Mouse (Mus musculus): ENCODE measurements around the gene Rtn4ip1. TPM values are rescaled to one million over a fixed set of nuclear protein-coding genes. Genes with fewer than 3 reads are reported as not detected.

The Rtn4ip1 gene
- 18.8 and 20.1 TPM in 2 replicates for polyA plus RNA-seq (2014; fragmentation: Nextera tagmentation; extraction: Ambion mirVana)

GRCm38 (mm10) chr10:43901578-43902194 is at the start of gene Rtn4ip1, which contains the start of gene Qrsl1:
Gene Rtn4ip1 (plus strand): TSS chr10:43901807.
Gene Qrsl1 (minus strand): TSS chr10:43901745.
- H3K4me3 ChIP-seq (ENCODE audit: low read depth, low read length) = peak within 1 kb of the TSS; percentile 74
- H3K9ac ChIP-seq (ENCODE audit: low read length) = peak within 1 kb of the TSS; percentile 77
- no peaks in the 10 kb centered on the region for H3K36me3 ChIP-seq (ENCODE audit: control insufficient read depth, insufficient read depth, low read length)
- no peaks in the 10 kb centered on the region for H3K27me3 ChIP-seq (ENCODE audit: control insufficient read depth, insufficient read depth, low read length)
- H3K4me2 ChIP-seq = peak within 1 kb of the TSS; percentile 77
- WGBS = under 1% methylated on average over 40 of the region's 40 CpGs
- H3K4me1 ChIP-seq (ENCODE audit: control insufficient read depth, insufficient read depth, low read length) = peaks cover 7% of the 10 kb centered on the region; the same call in 1 of the 2 replicates
- DNase-seq (ENCODE audit: low spot score, missing footprints) (peak; percentile 99), ATAC-seq (ENCODE audit: low FRiP score) (peak; percentile 97)
- peak within 1 kb of the TSS; percentile 59; the same call in 1 of the 2 replicates for H3K27ac ChIP-seq (ENCODE audit: low read depth, low read length)
- no peaks in the 10 kb centered on the region for H3K9me3 ChIP-seq (ENCODE audit: control insufficient read depth, low read length)

GRCm38 (mm10) chr10:43851898-43852297 is 49.7 kb upstream of the Rtn4ip1 start:
- WGBS = 92% methylated on average over 5 of the region's 5 CpGs
- DNase-seq (ENCODE audit: low spot score, missing footprints) (no peak), ATAC-seq (ENCODE audit: low FRiP score) (no peak)

GRCm38 (mm10) chr10:43855916-43856315 is 45.7 kb upstream of the Rtn4ip1 start:
- Histone ChIP-seq H3K9ac (ENCODE audit: low read length) (no peak overlapping the region), H3K9me3 (ENCODE audit: control insufficient read depth, low read length) (no peaks in the 10 kb centered on the region), H3K4me3 (ENCODE audit: low read depth, low read length) (no peak overlapping the region), H3K4me2 (no peak overlapping the region), H3K27ac (ENCODE audit: low read depth, low read length) (no peak overlapping the region), H3K27me3 (ENCODE audit: control insufficient read depth, insufficient read depth, low read length) (no peaks in the 10 kb centered on the region), H3K4me1 (ENCODE audit: control insufficient read depth, insufficient read depth, low read length) (no peaks in the 10 kb centered on the region), H3K36me3 (ENCODE audit: control insufficient read depth, insufficient read depth, low read length) (no peaks in the 10 kb centered on the region)
- 95% methylated on average over 9 of the region's 9 CpGs for WGBS
- DNase-seq (ENCODE audit: low spot score, missing footprints) (no peak), ATAC-seq (ENCODE audit: low FRiP score) (no peak)

More at GRCm38 (mm10) chr10:43851898-43852297, 49.7 kb upstream of the Rtn4ip1 start:
- Histone ChIP-seq H3K9me3 (ENCODE audit: control insufficient read depth, low read length) (no peaks in the 10 kb centered on the region), H3K4me2 (no peak overlapping the region), H3K4me1 (ENCODE audit: control insufficient read depth, insufficient read depth, low read length) (no peaks in the 10 kb centered on the region), H3K9ac (ENCODE audit: low read length) (no peak overlapping the region), H3K36me3 (ENCODE audit: control insufficient read depth, insufficient read depth, low read length) (no peaks in the 10 kb centered on the region), H3K4me3 (ENCODE audit: low read depth, low read length) (no peak overlapping the region), H3K27me3 (ENCODE audit: control insufficient read depth, insufficient read depth, low read length) (no peaks in the 10 kb centered on the region), H3K27ac (ENCODE audit: low read depth, low read length) (no peak overlapping the region)

- WGBS = 85% methylated on average over 3 of the region's 3 CpGs
Measured at GRCm38 (mm10) chr10:43856351-43856750, 45.3 kb upstream of the Rtn4ip1 start.

GRCm38 (mm10) chr10:43870752-43871151 is 30.9 kb upstream of the Rtn4ip1 start:
- H3K36me3 ChIP-seq (ENCODE audit: control insufficient read depth, insufficient read depth, low read length) = no peaks in the 10 kb centered on the region; the same call in 1 of the 2 replicates
- no peaks in the 10 kb centered on the region; the same call in 1 of the 2 replicates for H3K9me3 ChIP-seq (ENCODE audit: control insufficient read depth, low read length)
- DNase-seq (ENCODE audit: low spot score, missing footprints) (peak; percentile 93), ATAC-seq (ENCODE audit: low FRiP score) (no peak)
- 70% methylated on average over 10 of the region's 10 CpGs for WGBS
- no peak overlapping the region for H3K4me2 ChIP-seq
- H3K4me1 ChIP-seq (ENCODE audit: control insufficient read depth, insufficient read depth, low read length) = no peaks in the 10 kb centered on the region
- no peak overlapping the region for H3K9ac ChIP-seq (ENCODE audit: low read length)
- H3K4me3 ChIP-seq (ENCODE audit: low read depth, low read length) = no peak overlapping the region
- no peak overlapping the region for H3K27ac ChIP-seq (ENCODE audit: low read depth, low read length)
- no peaks in the 10 kb centered on the region for H3K27me3 ChIP-seq (ENCODE audit: control insufficient read depth, insufficient read depth, low read length)

More at GRCm38 (mm10) chr10:43856351-43856750, 45.3 kb upstream of the Rtn4ip1 start:
- no peak for DNase-seq (ENCODE audit: low spot score, missing footprints)
- H3K4me2 ChIP-seq = no peak overlapping the region
- H3K36me3 ChIP-seq (ENCODE audit: control insufficient read depth, insufficient read depth, low read length) = no peaks in the 10 kb centered on the region
- H3K27me3 ChIP-seq (ENCODE audit: control insufficient read depth, insufficient read depth, low read length) = no peaks in the 10 kb centered on the region
- no peak overlapping the region for H3K27ac ChIP-seq (ENCODE audit: low read depth, low read length)
- H3K9me3 ChIP-seq (ENCODE audit: control insufficient read depth, low read length) = no peaks in the 10 kb centered on the region
- no peak for ATAC-seq (ENCODE audit: low FRiP score)
- no peak overlapping the region for H3K4me3 ChIP-seq (ENCODE audit: low read depth, low read length)
- H3K9ac ChIP-seq (ENCODE audit: low read length) = no peak overlapping the region
- H3K4me1 ChIP-seq (ENCODE audit: control insufficient read depth, insufficient read depth, low read length) = no peaks in the 10 kb centered on the region

GRCm38 (mm10) chr10:43871458-43871857 is 30.1 kb upstream of the Rtn4ip1 start:
- ATAC-seq (ENCODE audit: low FRiP score) = no peak
- Histone ChIP-seq H3K4me2 (no peak overlapping the region), H3K9me3 (ENCODE audit: control insufficient read depth, low read length) (no peaks in the 10 kb centered on the region; the same call in 1 of the 2 replicates), H3K4me3 (ENCODE audit: low read depth, low read length) (no peak overlapping the region), H3K27me3 (ENCODE audit: control insufficient read depth, insufficient read depth, low read length) (no peaks in the 10 kb centered on the region), H3K27ac (ENCODE audit: low read depth, low read length) (no peak overlapping the region), H3K36me3 (ENCODE audit: control insufficient read depth, insufficient read depth, low read length) (peaks cover 2% of the 10 kb centered on the region; the same call in 1 of the 2 replicates), H3K9ac (ENCODE audit: low read length) (no peak overlapping the region), H3K4me1 (ENCODE audit: control insufficient read depth, insufficient read depth, low read length) (no peaks in the 10 kb centered on the region)
- WGBS = 95% methylated on average over 1 of the region's 1 CpGs
- DNase-seq (ENCODE audit: low spot score, missing footprints) = no peak

- H3K36me3 ChIP-seq (ENCODE audit: control insufficient read depth, insufficient read depth, low read length) = peaks cover 3% of the 10 kb centered on the region; the same call in 1 of the 2 replicates
- ATAC-seq (ENCODE audit: low FRiP score) (no peak), DNase-seq (ENCODE audit: low spot score, missing footprints) (no peak)
- H3K4me2 ChIP-seq = no peak overlapping the region
- H3K9me3 ChIP-seq (ENCODE audit: control insufficient read depth, low read length) = no peaks in the 10 kb centered on the region
- H3K27ac ChIP-seq (ENCODE audit: low read depth, low read length) = no peak overlapping the region
- 86% methylated on average over 9 of the region's 9 CpGs for WGBS
- no peaks in the 10 kb centered on the region for H3K27me3 ChIP-seq (ENCODE audit: control insufficient read depth, insufficient read depth, low read length)
- H3K9ac ChIP-seq (ENCODE audit: low read length) = no peak overlapping the region
- no peak overlapping the region for H3K4me3 ChIP-seq (ENCODE audit: low read depth, low read length)
- no peaks in the 10 kb centered on the region for H3K4me1 ChIP-seq (ENCODE audit: control insufficient read depth, insufficient read depth, low read length)
Measured at GRCm38 (mm10) chr10:43887676-43888075, 13.9 kb upstream of the Rtn4ip1 start.

- ATAC-seq (ENCODE audit: low FRiP score) = no peak
- no peak overlapping the region for H3K4me2 ChIP-seq
- H3K36me3 ChIP-seq (ENCODE audit: control insufficient read depth, insufficient read depth, low read length) = peaks cover 5% of the 10 kb centered on the region; the same call in 1 of the 2 replicates
- WGBS = 93% methylated on average over 16 of the region's 16 CpGs
- H3K27me3 ChIP-seq (ENCODE audit: control insufficient read depth, insufficient read depth, low read length) = no peaks in the 10 kb centered on the region
- DNase-seq (ENCODE audit: low spot score, missing footprints) = no peak
- H3K4me1 ChIP-seq (ENCODE audit: control insufficient read depth, insufficient read depth, low read length) = no peaks in the 10 kb centered on the region
- H3K27ac ChIP-seq (ENCODE audit: low read depth, low read length) = no peak overlapping the region
- H3K9ac ChIP-seq (ENCODE audit: low read length) = no peak overlapping the region
- no peaks in the 10 kb centered on the region for H3K9me3 ChIP-seq (ENCODE audit: control insufficient read depth, low read length)
- no peak overlapping the region for H3K4me3 ChIP-seq (ENCODE audit: low read depth, low read length)
Measured at GRCm38 (mm10) chr10:43888976-43889375, 12.6 kb upstream of the Rtn4ip1 start.

GRCm38 (mm10) chr10:43892971-43893370 is 8.6 kb upstream of the Rtn4ip1 start:
- H3K36me3 ChIP-seq (ENCODE audit: control insufficient read depth, insufficient read depth, low read length) = 0 out of 2 replicates have a peak, but pooled peaks cover 2% of the 10 kb centered on the region

More at GRCm38 (mm10) chr10:43892971-43893370, 8.6 kb upstream of the Rtn4ip1 start:
- Histone ChIP-seq H3K4me1 (ENCODE audit: control insufficient read depth, insufficient read depth, low read length) (no peaks in the 10 kb centered on the region), H3K9me3 (ENCODE audit: control insufficient read depth, low read length) (no peaks in the 10 kb centered on the region), H3K27ac (ENCODE audit: low read depth, low read length) (no peak overlapping the region), H3K9ac (ENCODE audit: low read length) (no peak overlapping the region), H3K4me3 (ENCODE audit: low read depth, low read length) (no peak overlapping the region), H3K4me2 (no peak overlapping the region), H3K27me3 (ENCODE audit: control insufficient read depth, insufficient read depth, low read length) (no peaks in the 10 kb centered on the region)
- 95% methylated on average over 4 of the region's 4 CpGs for WGBS
- ATAC-seq (ENCODE audit: low FRiP score) = no peak
- DNase-seq (ENCODE audit: low spot score, missing footprints) = no peak

Measured in midbrain, embryonic 11.5 days (tissue).